Mouse (Mus musculus): ENCODE measurements around the gene Ptprg. TPM values are rescaled to one million over a fixed set of nuclear protein-coding genes. Genes with fewer than 3 reads are reported as not detected.
"Not testable (repeated sequence)": the region's sequence is repeated elsewhere in the genome, so short reads cannot be mapped to it uniquely, and the experiment has no call there.

The Ptprg gene
- polyA plus RNA-seq, 1 experiment from 2014 or later, result 42.3 TPM

DNA sequence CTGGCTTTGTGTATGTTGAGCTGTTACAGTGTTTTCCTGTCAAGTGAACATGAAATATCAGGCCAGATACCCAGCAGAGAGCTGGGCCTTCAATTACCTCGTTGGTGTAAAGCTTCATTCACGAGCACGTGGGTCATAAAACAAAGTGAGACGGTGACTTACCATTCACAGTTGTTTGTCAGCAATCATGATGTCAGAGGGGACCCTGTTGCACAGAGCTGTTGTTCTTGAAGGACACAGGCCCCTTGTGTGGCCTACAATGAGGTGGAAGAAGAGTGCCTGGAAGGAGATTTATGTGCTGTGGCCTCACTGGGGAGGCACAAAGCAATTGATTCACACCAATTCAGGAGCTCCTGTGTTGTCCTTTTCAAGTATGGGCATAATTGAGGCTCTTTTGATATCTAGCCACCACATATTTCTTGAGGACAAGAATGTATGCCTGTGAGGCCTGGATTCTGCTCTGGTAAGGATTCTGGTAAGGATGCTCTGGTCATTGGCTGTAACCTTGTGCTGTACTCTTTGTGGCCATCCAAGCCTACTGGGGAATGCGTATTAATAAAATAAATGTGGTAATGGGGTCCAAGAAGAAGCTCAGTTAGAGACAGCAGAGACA, 503.7 kb downstream of the Ptprg start:
- 0 out of 2 replicates have a peak, but pooled peaks cover 2% of the 10 kb centered on the region for H3K4me1 ChIP-seq (ENCODE audit: control insufficient read depth, insufficient read depth, low read length)
- no peaks in the 10 kb centered on the region for H3K36me3 ChIP-seq (ENCODE audit: control insufficient read depth, insufficient read depth, low read length)
- no peak overlapping the region; the same call in 1 of the 2 replicates for H3K27ac ChIP-seq (ENCODE audit: low read depth, low read length)
- H3K4me2 ChIP-seq (ENCODE audit: low read depth, low read length), result no peak overlapping the region
- 26% methylated on average over 5 of the region's 5 CpGs for WGBS
- no peak overlapping the region for H3K4me3 ChIP-seq (ENCODE audit: low read depth, low read length)
- H3K9ac ChIP-seq (replicated peaks; ENCODE audit: low read depth, low read length), result no peak overlapping the region
- H3K9me3 ChIP-seq (ENCODE audit: control insufficient read depth, low read length), result no peaks in the 10 kb centered on the region
- peak; percentile 75 for ATAC-seq (ENCODE audit: low read depth)
- no peaks in the 10 kb centered on the region for H3K27me3 ChIP-seq (ENCODE audit: control insufficient read depth, insufficient read depth, low read length)

DNA sequence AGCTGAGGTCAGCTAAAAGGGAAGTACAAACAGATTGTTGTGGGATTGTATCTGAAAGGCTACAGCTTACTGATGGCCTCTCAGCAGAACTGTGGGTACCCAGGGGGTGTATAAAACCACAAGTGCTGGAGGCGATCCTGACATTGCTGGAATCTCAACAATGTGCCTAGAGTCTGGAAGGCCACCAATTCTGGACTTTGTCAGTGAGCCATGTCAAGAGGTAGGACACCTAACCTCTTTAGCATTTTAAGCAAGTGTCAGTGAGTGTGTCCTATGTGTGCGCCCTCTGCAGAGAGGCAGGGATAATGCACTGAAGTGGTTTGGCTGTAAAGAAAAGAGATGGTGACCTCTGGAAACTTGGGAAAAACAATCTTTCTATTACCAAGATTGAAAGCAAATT, 504.5 kb downstream of the Ptprg start:
- no peak overlapping the region for H3K27ac ChIP-seq (ENCODE audit: low read depth, low read length)
- no peaks in the 10 kb centered on the region for H3K27me3 ChIP-seq (ENCODE audit: control insufficient read depth, insufficient read depth, low read length)
- H3K9me3 ChIP-seq (ENCODE audit: control insufficient read depth, low read length), result no peaks in the 10 kb centered on the region
- no peak overlapping the region for H3K9ac ChIP-seq (replicated peaks; ENCODE audit: low read depth, low read length)
- H3K4me1 ChIP-seq (ENCODE audit: control insufficient read depth, insufficient read depth, low read length), result 0 out of 2 replicates have a peak, but pooled peaks cover 2% of the 10 kb centered on the region
- H3K4me2 ChIP-seq (ENCODE audit: low read depth, low read length), result no peak overlapping the region
- 63% methylated on average over 2 of the region's 2 CpGs for WGBS
- H3K4me3 ChIP-seq (ENCODE audit: low read depth, low read length), result no peak overlapping the region
- H3K36me3 ChIP-seq (ENCODE audit: control insufficient read depth, insufficient read depth, low read length), result no peaks in the 10 kb centered on the region
- no peak for ATAC-seq (ENCODE audit: low read depth)

DNA sequence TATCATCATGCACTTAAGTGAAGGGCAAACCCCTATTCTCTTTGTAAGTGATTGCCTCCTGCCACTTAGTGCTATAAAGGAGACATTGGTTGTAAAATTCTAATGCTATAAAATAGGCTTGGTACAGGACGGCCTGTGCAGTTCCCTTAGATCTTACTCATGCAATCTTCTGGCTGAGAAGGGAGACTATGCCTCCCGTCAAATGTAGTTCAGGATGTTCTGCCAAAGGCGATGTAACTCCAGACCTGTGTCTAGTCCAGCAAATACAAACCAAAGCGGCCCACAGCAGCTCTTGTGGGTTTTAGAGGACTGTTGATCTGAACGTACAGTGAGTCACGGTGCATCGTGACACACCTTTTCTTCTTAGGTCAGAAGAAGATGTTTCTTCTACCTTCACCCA, 505.8 kb downstream of the Ptprg start:
- no peak overlapping the region for H3K4me3 ChIP-seq (ENCODE audit: low read depth, low read length)
- H3K9me3 ChIP-seq (ENCODE audit: control insufficient read depth, low read length), result no peaks in the 10 kb centered on the region
- H3K9ac ChIP-seq (replicated peaks; ENCODE audit: low read depth, low read length), result no peak overlapping the region
- no peaks in the 10 kb centered on the region for H3K36me3 ChIP-seq (ENCODE audit: control insufficient read depth, insufficient read depth, low read length)
- H3K27ac ChIP-seq (ENCODE audit: low read depth, low read length), result no peak overlapping the region
- 82% methylated on average over 7 of the region's 7 CpGs for WGBS
- 0 out of 2 replicates have a peak, but pooled peaks cover 2% of the 10 kb centered on the region for H3K4me1 ChIP-seq (ENCODE audit: control insufficient read depth, insufficient read depth, low read length)
- no peaks in the 10 kb centered on the region for H3K27me3 ChIP-seq (ENCODE audit: control insufficient read depth, insufficient read depth, low read length)
- H3K4me2 ChIP-seq (ENCODE audit: low read depth, low read length), result no peak overlapping the region
- ATAC-seq (ENCODE audit: low read depth), result no peak

DNA sequence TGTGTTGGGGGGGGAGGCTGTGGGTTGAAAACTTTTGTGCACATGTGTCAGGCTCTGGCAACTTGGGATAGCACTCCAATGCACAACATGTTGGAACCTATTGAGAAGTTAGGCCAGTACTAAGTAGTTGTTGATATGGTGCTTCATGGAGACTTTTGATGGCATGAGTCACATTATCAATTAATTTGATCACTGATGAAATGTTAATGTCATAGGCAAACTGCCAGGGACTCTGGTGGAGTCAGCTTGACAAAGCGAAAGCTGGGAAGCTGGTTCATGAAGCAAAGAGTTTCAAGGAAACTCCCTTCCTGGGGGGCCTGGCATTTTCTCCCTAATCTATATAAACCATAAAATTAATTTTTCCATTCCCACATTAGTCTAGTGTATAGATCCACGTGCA, 508.0 kb downstream of the Ptprg start:
- H3K27me3 ChIP-seq (ENCODE audit: control insufficient read depth, insufficient read depth, low read length); H3K4me1 ChIP-seq (ENCODE audit: control insufficient read depth, insufficient read depth, low read length); H3K36me3 ChIP-seq (ENCODE audit: control insufficient read depth, insufficient read depth, low read length); H3K9me3 ChIP-seq (ENCODE audit: control insufficient read depth, low read length); H3K27ac ChIP-seq (ENCODE audit: low read depth, low read length); H3K9ac ChIP-seq (replicated peaks; ENCODE audit: low read depth, low read length); ATAC-seq (ENCODE audit: low read depth); H3K4me3 ChIP-seq (ENCODE audit: low read depth, low read length); H3K4me2 ChIP-seq (ENCODE audit: low read depth, low read length): not testable (repeated sequence)
- 78% methylated on average over 2 of the region's 2 CpGs for WGBS

DNA sequence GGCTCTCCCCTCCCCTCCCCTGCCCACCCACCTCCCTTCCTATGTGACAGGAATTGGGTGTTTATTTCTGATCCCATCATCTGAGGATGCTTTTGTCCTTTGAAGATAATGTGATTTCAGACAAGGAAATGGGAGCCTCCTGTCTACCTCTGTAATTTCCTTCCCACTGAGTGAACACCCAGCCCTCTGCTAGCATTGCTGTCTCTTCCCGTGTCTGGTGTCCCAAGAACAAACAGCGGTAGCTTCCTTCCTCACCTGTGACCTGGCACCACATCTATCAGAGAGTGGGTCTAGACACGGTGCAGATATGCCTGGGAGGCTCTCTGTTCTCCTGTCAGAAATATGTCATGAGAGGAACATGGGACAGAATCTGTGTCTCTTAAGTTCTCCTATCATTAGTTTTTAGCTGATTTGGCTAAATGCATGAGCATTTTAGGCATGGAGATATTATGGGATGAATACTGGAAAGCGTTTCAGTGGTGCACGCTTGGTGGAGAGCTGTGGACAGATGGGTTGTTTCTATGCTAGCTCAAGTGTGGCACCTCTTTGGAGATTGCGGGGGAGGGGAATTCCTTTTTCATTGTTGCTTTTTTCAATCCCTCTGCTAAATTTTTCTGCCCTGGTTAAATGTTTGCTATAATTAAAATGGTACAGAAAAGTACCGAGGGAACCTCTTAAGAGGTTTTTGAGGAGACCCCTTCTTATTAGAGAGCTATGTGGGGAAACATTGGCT, 509.5 kb downstream of the Ptprg start:
- H3K27me3 ChIP-seq (ENCODE audit: control insufficient read depth, insufficient read depth, low read length), result no peaks in the 10 kb centered on the region
- H3K27ac ChIP-seq (ENCODE audit: low read depth, low read length), result no peak overlapping the region
- no peaks in the 10 kb centered on the region for H3K36me3 ChIP-seq (ENCODE audit: control insufficient read depth, insufficient read depth, low read length)
- no peaks in the 10 kb centered on the region for H3K4me1 ChIP-seq (ENCODE audit: control insufficient read depth, insufficient read depth, low read length)
- no peaks in the 10 kb centered on the region for H3K9me3 ChIP-seq (ENCODE audit: control insufficient read depth, low read length)
- 93% methylated on average over 7 of the region's 7 CpGs for WGBS
- ATAC-seq (ENCODE audit: low read depth), result no peak
- H3K4me2 ChIP-seq (ENCODE audit: low read depth, low read length), result no peak overlapping the region
- H3K4me3 ChIP-seq (ENCODE audit: low read depth, low read length), result no peak overlapping the region
- H3K9ac ChIP-seq (replicated peaks; ENCODE audit: low read depth, low read length), result no peak overlapping the region

DNA sequence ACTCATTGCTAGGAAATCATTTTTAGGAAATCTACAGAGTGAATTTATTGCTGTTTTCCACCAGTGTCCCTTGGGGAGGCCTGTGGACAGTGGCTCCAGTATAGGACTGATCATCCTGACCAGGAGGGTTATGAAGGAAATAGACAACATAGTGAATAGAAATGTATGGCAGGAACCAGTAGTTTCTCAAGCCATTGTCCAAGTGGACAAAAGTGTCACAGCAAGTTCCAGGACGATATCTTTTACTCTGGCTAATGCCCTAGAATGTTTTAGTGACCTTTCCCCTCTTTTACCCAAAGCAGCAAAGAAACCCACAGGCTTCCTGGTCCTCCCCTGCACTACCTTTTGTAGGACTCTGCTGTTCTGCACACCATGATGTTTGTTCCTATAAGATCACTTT, 511.7 kb downstream of the Ptprg start:
- Histone ChIP-seq H3K9ac (replicated peaks; ENCODE audit: low read depth, low read length) (no peak overlapping the region), H3K36me3 (ENCODE audit: control insufficient read depth, insufficient read depth, low read length) (no peaks in the 10 kb centered on the region), H3K9me3 (ENCODE audit: control insufficient read depth, low read length) (no peaks in the 10 kb centered on the region), H3K27ac (ENCODE audit: low read depth, low read length) (no peak overlapping the region), H3K27me3 (ENCODE audit: control insufficient read depth, insufficient read depth, low read length) (no peaks in the 10 kb centered on the region), H3K4me3 (ENCODE audit: low read depth, low read length) (no peak overlapping the region), H3K4me2 (ENCODE audit: low read depth, low read length) (no peak overlapping the region), H3K4me1 (ENCODE audit: control insufficient read depth, insufficient read depth, low read length) (no peaks in the 10 kb centered on the region)
- no peak for ATAC-seq (ENCODE audit: low read depth)
- WGBS, result 74% methylated on average over 1 of the region's 1 CpGs

DNA sequence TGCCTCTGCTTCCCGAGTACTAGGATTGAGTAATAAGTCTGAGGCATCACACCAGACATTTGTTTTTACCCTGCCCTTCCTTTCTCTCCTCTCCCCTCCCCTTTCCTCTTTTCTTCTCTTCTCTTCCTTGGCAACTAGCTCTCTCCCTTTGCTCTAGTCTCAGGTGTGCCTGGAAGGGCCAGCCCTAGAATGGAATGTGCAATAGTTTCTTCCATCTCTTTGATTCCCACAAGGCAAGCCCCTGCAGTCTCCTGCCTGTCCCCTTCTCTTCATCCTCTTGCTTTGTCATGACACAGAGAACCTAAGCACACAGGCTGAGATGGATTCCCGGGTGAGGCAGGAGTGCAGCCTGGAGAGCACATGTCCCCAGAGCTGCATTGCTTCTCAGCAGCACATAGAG, 512.4 kb downstream of the Ptprg start:
- ATAC-seq (ENCODE audit: low read depth), result no peak
- Histone ChIP-seq H3K27me3 (ENCODE audit: control insufficient read depth, insufficient read depth, low read length) (no peaks in the 10 kb centered on the region), H3K36me3 (ENCODE audit: control insufficient read depth, insufficient read depth, low read length) (no peaks in the 10 kb centered on the region), H3K9ac (replicated peaks; ENCODE audit: low read depth, low read length) (no peak overlapping the region), H3K9me3 (ENCODE audit: control insufficient read depth, low read length) (no peaks in the 10 kb centered on the region), H3K4me1 (ENCODE audit: control insufficient read depth, insufficient read depth, low read length) (no peaks in the 10 kb centered on the region), H3K4me2 (ENCODE audit: low read depth, low read length) (no peak overlapping the region), H3K4me3 (ENCODE audit: low read depth, low read length) (no peak overlapping the region), H3K27ac (ENCODE audit: low read depth, low read length) (no peak overlapping the region)
- WGBS, result 65% methylated on average over 2 of the region's 2 CpGs

DNA sequence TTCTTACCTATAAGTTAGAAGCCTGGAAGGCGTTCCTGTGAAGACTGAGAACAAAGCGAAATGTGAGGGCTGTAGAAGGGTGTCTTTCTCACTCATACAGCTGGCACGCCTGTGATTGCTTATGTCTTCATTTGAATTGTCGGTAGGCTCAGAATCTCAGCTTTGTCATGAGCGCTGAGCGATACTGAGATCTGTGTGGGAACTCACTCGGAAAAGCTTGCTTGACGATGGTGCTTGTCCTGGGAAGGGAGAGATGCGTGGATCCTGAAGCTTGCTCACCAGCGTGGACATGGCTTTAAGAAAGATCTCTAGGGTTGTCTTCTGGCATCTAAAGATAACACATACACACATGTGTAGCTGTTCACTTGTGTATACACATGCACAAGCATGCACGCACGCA, 516.4 kb downstream of the Ptprg start:
- H3K4me3 ChIP-seq (ENCODE audit: low read depth, low read length), result no peak overlapping the region
- H3K4me2 ChIP-seq (ENCODE audit: low read depth, low read length), result no peak overlapping the region
- H3K9ac ChIP-seq (replicated peaks; ENCODE audit: low read depth, low read length), result no peak overlapping the region
- H3K27ac ChIP-seq (ENCODE audit: low read depth, low read length), result no peak overlapping the region
- no peaks in the 10 kb centered on the region for H3K36me3 ChIP-seq (ENCODE audit: control insufficient read depth, insufficient read depth, low read length)
- no peak for ATAC-seq (ENCODE audit: low read depth)
- H3K27me3 ChIP-seq (ENCODE audit: control insufficient read depth, insufficient read depth, low read length), result no peaks in the 10 kb centered on the region
- WGBS, result 93% methylated on average over 12 of the region's 12 CpGs
- H3K9me3 ChIP-seq (ENCODE audit: control insufficient read depth, low read length), result no peaks in the 10 kb centered on the region
- H3K4me1 ChIP-seq (ENCODE audit: control insufficient read depth, insufficient read depth, low read length), result no peaks in the 10 kb centered on the region

DNA sequence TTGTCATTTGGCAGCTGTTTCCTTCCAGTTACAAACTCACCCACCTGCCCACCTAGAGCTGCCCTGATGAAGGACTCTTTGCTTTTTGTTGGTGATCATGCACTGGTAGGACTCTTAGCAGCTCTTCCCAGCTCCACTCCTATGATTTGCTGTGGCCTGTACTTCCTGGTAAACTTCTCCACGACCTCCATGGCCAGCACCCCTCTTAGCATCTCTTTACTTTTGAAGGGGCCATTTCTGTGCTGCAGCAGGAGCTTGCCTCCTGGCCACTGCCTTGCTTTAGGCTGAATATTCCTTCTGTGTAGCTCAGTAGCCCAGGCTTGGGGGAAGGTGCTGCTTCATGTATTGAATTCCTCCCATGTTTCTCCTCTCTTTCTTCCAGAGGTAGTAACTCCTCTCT, 517.0 kb downstream of the Ptprg start:
- WGBS, result 61% methylated on average over 1 of the region's 1 CpGs

More for the DNA sequence above, 517.0 kb downstream of the Ptprg start:
- ATAC-seq (ENCODE audit: low read depth), result no peak
- Histone ChIP-seq H3K9me3 (ENCODE audit: control insufficient read depth, low read length) (no peaks in the 10 kb centered on the region), H3K27ac (ENCODE audit: low read depth, low read length) (no peak overlapping the region), H3K4me1 (ENCODE audit: control insufficient read depth, insufficient read depth, low read length) (no peaks in the 10 kb centered on the region), H3K4me2 (ENCODE audit: low read depth, low read length) (no peak overlapping the region), H3K36me3 (ENCODE audit: control insufficient read depth, insufficient read depth, low read length) (no peaks in the 10 kb centered on the region), H3K4me3 (ENCODE audit: low read depth, low read length) (no peak overlapping the region), H3K9ac (replicated peaks; ENCODE audit: low read depth, low read length) (no peak overlapping the region), H3K27me3 (ENCODE audit: control insufficient read depth, insufficient read depth, low read length) (no peaks in the 10 kb centered on the region)

Measured in neural tube, embryonic 14.5 days (tissue).